Mouse (Mus musculus) lung, postnatal 0 days (tissue): Measurements from ENCODE around the gene Cdc42ep1. TPM values are rescaled to one million over a fixed set of nuclear protein-coding genes. Genes with fewer than 3 reads are reported as not detected.
A peak's percentile ranks its signal among the peaks of the same experiment; 100 is the strongest.

Experiments used
- ATAC-seq: fragments of 200-750 bp; cut with Nextera tagmentation; 2 replicates; pipeline ENCODE4 v1.8.0; 2017; ENCODE audit warnings: moderate library complexity
- DNase-seq: peaks from one replicate; pipeline ENCODE4 v3.0.0-alpha.2; 2016; ENCODE audit warnings: low spot score
- H3K27ac ChIP-seq: fragments of 300-500 bp; sonication (generic); 2 replicates; pipeline ENCODE4 v1.5.1; 2014; ENCODE audit warnings: antibody characterized with exemption, mild to moderate bottlenecking, low read length, mixed read lengths
- H3K27me3 ChIP-seq: fragments of 300-500 bp; sonication (generic); replicated peaks from 2 replicates; pipeline ENCODE4 v1.6.1; 2014; ENCODE audit warnings: low read length, mixed read lengths; ENCODE audit not compliant: insufficient read depth
- H3K36me3 ChIP-seq: fragments of 300-500 bp; sonication (generic); 2 replicates; pipeline ENCODE4 v1.6.1; 2014; ENCODE audit warnings: low read length, mixed read lengths; ENCODE audit not compliant: insufficient read depth
- H3K4me1 ChIP-seq: fragments of 300-500 bp; sonication (generic); 2 replicates; pipeline ENCODE4 v1.6.1; 2014; ENCODE audit warnings: antibody characterized with exemption, low read depth, low read length, mixed read lengths; ENCODE audit not compliant: insufficient read depth
- H3K4me2 ChIP-seq: fragments of 300-500 bp; sonication (generic); replicated peaks from 2 replicates; pipeline ENCODE4 v1.6.1; 2014; ENCODE audit warnings: low read depth, mild to moderate bottlenecking, low read length, moderate library complexity, mixed read lengths
- H3K4me3 ChIP-seq: fragments of 300-500 bp; sonication (generic); 2 replicates; pipeline ENCODE4 v1.5.1; 2014; ENCODE audit warnings: low read depth, low read length
- H3K9ac ChIP-seq: fragments of 300-500 bp; sonication (generic); replicated peaks from 2 replicates; pipeline ENCODE4 v1.6.1; 2014; ENCODE audit warnings: low read depth, mild to moderate bottlenecking
- H3K9me3 ChIP-seq: fragments of 300-500 bp; sonication (generic); 2 replicates; pipeline ENCODE4 v1.6.1; 2016; ENCODE audit warnings: low read length, mixed read lengths
- CTCF ChIP-seq: IDR thresholded peaks from 2 replicates; pipeline ENCODE4 v1.5.1; 2016; ENCODE audit warnings: antibody characterized with exemption, mild to moderate bottlenecking
- EP300 ChIP-seq: IDR thresholded peaks from 2 replicates; pipeline ENCODE4 v1.6.1; 2016; ENCODE audit warnings: antibody characterized with exemption, mild to moderate bottlenecking, control low read depth
- WGBS: fragments of 180-500 bp; shearing (Covaris S2); extraction: QIAGEN DNeasy Blood & Tissue Kit; methylation state at CpG from one replicate; pipeline ENCODE4 v1.1.7; 2014; 5-methylcytosine and 5-hydroxymethylcytosine counted together
- polyA plus RNA-seq: library from polyadenylated mRNA; unstranded; fragments of >200 nt; fragmentation: Nextera tagmentation; extraction: Ambion mirVana; gene quantifications from 2 replicates; pipeline ENCODE4 v1.2.1, GENCODE M21; 2015

Cdc42ep1 gene
- polyA plus RNA-seq, 1 experiment from 2014 or later: 109 TPM

GRCm38 (mm10) chr15:78801971-78802741, 40.3 kb upstream of the Cdc42ep1 start:
- Histone ChIP-seq H3K27me3 (no peaks in the 10 kb centered on the region), H3K4me3 (peak overlapping the region; percentile 73), H3K36me3 (0 out of 2 replicates have a peak, but pooled peaks cover 4% of the 10 kb centered on the region), H3K9me3 (no peaks in the 10 kb centered on the region), H3K9ac (peak overlapping the region; percentile 70), H3K4me1 (peaks cover 11% of the 10 kb centered on the region), H3K27ac (peak overlapping the region; percentile 90), H3K4me2 (peak overlapping the region; percentile 92)
- 3% methylated on average over 62 of the region's 67 CpGs for WGBS
- peak; percentile 22 for TF ChIP-seq CTCF
- TF ChIP-seq EP300: no peak
- peak; percentile 33 for DNase-seq
- peak; percentile 29 for ATAC-seq

- peak within 1 kb of the TSS; percentile 70 for H3K9ac ChIP-seq
- H3K4me1 ChIP-seq: peaks cover 11% of the 10 kb centered on the region
- 0 out of 2 replicates have a peak, but pooled peaks cover 4% of the 10 kb centered on the region for H3K36me3 ChIP-seq
- H3K27ac ChIP-seq: peak within 1 kb of the TSS; percentile 90
- TF ChIP-seq EP300 (no peak), CTCF (no peak; the same call in 1 of the 2 replicates)
- H3K4me3 ChIP-seq: peak within 1 kb of the TSS; percentile 73
- ATAC-seq: peak; percentile 81
- peak; percentile 77 for DNase-seq
- peak within 1 kb of the TSS; percentile 92 for H3K4me2 ChIP-seq
- H3K27me3 ChIP-seq: no peaks in the 10 kb centered on the region
- WGBS: 1% methylated on average over 48 of the region's 70 CpGs
- no peaks in the 10 kb centered on the region for H3K9me3 ChIP-seq
Observed at GRCm38 (mm10) chr15:78802776-78803391, 39.5 kb upstream of the Cdc42ep1 start, which contains the start of gene Card10. TSS of gene Card10 (minus strand) at chr15:78803042.

GRCm38 (mm10) chr15:78803499-78803900, 38.9 kb upstream of the Cdc42ep1 start:
- TF ChIP-seq CTCF (no peak), EP300 (peak; percentile 72)
- no peaks in the 10 kb centered on the region for H3K9me3 ChIP-seq
- H3K4me1 ChIP-seq: peaks cover 11% of the 10 kb centered on the region
- H3K4me2 ChIP-seq: peak overlapping the region; percentile 92
- H3K36me3 ChIP-seq: 0 out of 2 replicates have a peak, but pooled peaks cover 4% of the 10 kb centered on the region
- H3K4me3 ChIP-seq: no peak overlapping the region; the same call in 1 of the 2 replicates
- H3K27me3 ChIP-seq: no peaks in the 10 kb centered on the region
- H3K9ac ChIP-seq: no peak overlapping the region
- H3K27ac ChIP-seq: peak overlapping the region; percentile 90
- ATAC-seq: peak; percentile 63
- peak; percentile 73 for DNase-seq
- 6% methylated on average over 8 of the region's 8 CpGs for WGBS

- H3K9me3 ChIP-seq: no peaks in the 10 kb centered on the region
- peak overlapping the region; percentile 90 for H3K27ac ChIP-seq
- H3K9ac ChIP-seq: no peak overlapping the region
- H3K36me3 ChIP-seq: no peaks in the 10 kb centered on the region
- WGBS: 17% methylated on average over 6 of the region's 6 CpGs
- no peak for ATAC-seq
- TF ChIP-seq EP300 (no peak), CTCF (no peak)
- H3K4me3 ChIP-seq: no peak overlapping the region
- no peak overlapping the region for H3K4me2 ChIP-seq
- peak; percentile 56 for DNase-seq
- no peaks in the 10 kb centered on the region for H3K27me3 ChIP-seq
- H3K4me1 ChIP-seq: peaks cover 11% of the 10 kb centered on the region
Observed at GRCm38 (mm10) chr15:78804326-78804725, 38.1 kb upstream of the Cdc42ep1 start.

- Histone ChIP-seq H3K27me3 (no peaks in the 10 kb centered on the region), H3K9ac (no peak overlapping the region), H3K9me3 (no peaks in the 10 kb centered on the region), H3K4me1 (peaks cover 11% of the 10 kb centered on the region), H3K27ac (no peak overlapping the region), H3K36me3 (no peaks in the 10 kb centered on the region), H3K4me3 (no peak overlapping the region), H3K4me2 (no peak overlapping the region)
- WGBS: 77% methylated on average over 2 of the region's 2 CpGs
- no peak for ATAC-seq
- no peak for TF ChIP-seq EP300
- no peak for TF ChIP-seq CTCF
- DNase-seq: no peak
Observed at GRCm38 (mm10) chr15:78805351-78805750, 37.1 kb upstream of the Cdc42ep1 start.

- no peak for DNase-seq
- Histone ChIP-seq H3K27ac (no peak overlapping the region), H3K27me3 (no peaks in the 10 kb centered on the region), H3K9me3 (no peaks in the 10 kb centered on the region), H3K9ac (no peak overlapping the region), H3K4me2 (no peak overlapping the region), H3K4me1 (peaks cover 7% of the 10 kb centered on the region; the same call in 1 of the 2 replicates), H3K4me3 (no peak overlapping the region), H3K36me3 (no peaks in the 10 kb centered on the region)
- TF ChIP-seq EP300: no peak
- no peak for TF ChIP-seq CTCF
- ATAC-seq: no peak
- 26% methylated on average over 2 of the region's 2 CpGs for WGBS
Observed at GRCm38 (mm10) chr15:78806614-78807013, 35.8 kb upstream of the Cdc42ep1 start.
